Mouse (Mus musculus) intestine, embryonic 14.5 days (tissue): Measurements from ENCODE around the gene Ube2h. TPM values are rescaled to one million over a fixed set of nuclear protein-coding genes. Genes with fewer than 3 reads are reported as not detected.
A peak's percentile ranks its signal among the peaks of the same experiment; 100 is the strongest.

Experiments
- ATAC-seq: fragments of 200-750 bp; cut with Nextera tagmentation; replicated peaks from 2 replicates; pipeline ENCODE4 v1.8.0; 2017; ENCODE audit warnings: low read depth, moderate number of reproducible peaks, moderate TSS enrichment, moderate library complexity; ENCODE audit not compliant: low FRiP score, low TSS enrichment
- DNase-seq: peaks from one replicate; pipeline ENCODE4 v3.0.0-alpha.2; 2018; ENCODE audit warnings: low spot score
- H3K27ac ChIP-seq: fragments of 300-500 bp; sonication (generic); 2 replicates; pipeline ENCODE4 v1.5.1; 2014; ENCODE audit warnings: low read depth, mild to moderate bottlenecking, control low read depth
- H3K27me3 ChIP-seq: fragments of 300-500 bp; sonication (generic); replicated peaks from 2 replicates; pipeline ENCODE4 v1.6.1; 2014; ENCODE audit warnings: low read length, control low read depth; ENCODE audit not compliant: control insufficient read depth, insufficient read depth
- H3K36me3 ChIP-seq: fragments of 300-500 bp; sonication (generic); 2 replicates; pipeline ENCODE4 v1.6.1; 2014; ENCODE audit warnings: low read length, control low read depth; ENCODE audit not compliant: control insufficient read depth, insufficient read depth
- H3K4me1 ChIP-seq: fragments of 300-500 bp; sonication (generic); replicated peaks from 2 replicates; pipeline ENCODE4 v1.6.1; 2014; ENCODE audit warnings: low read length, control low read depth, mixed read lengths; ENCODE audit not compliant: control insufficient read depth, insufficient read depth
- H3K4me2 ChIP-seq: fragments of 300-500 bp; sonication (generic); 2 replicates; pipeline ENCODE4 v1.6.1; 2014; ENCODE audit warnings: low read length
- H3K4me3 ChIP-seq: fragments of 300-500 bp; sonication (generic); 2 replicates; pipeline ENCODE4 v1.5.1; 2014; ENCODE audit warnings: low read depth, low read length, control low read depth, mixed read lengths
- H3K9ac ChIP-seq: fragments of 300-500 bp; sonication (generic); 2 replicates; pipeline ENCODE4 v1.6.1; 2014; ENCODE audit warnings: mild to moderate bottlenecking, low read length
- H3K9me3 ChIP-seq: fragments of 300-500 bp; sonication (generic); 2 replicates; pipeline ENCODE4 v1.6.1; 2016; ENCODE audit warnings: low read length, control low read depth; ENCODE audit not compliant: control insufficient read depth
- WGBS: fragments of 180-500 bp; shearing (Covaris S2); extraction: QIAGEN DNeasy Blood & Tissue Kit; methylation state at CpG from one replicate; pipeline ENCODE4 v1.1.7; 2014; 5-methylcytosine and 5-hydroxymethylcytosine counted together
- polyA plus RNA-seq: library from polyadenylated mRNA; unstranded; fragments of >200 nt; fragmentation: Nextera tagmentation; extraction: Ambion mirVana; gene quantifications from 2 replicates; pipeline ENCODE4 v1.2.1, GENCODE M21; 2014

The Ube2h gene
- polyA plus RNA-seq, 1 experiment from 2014 or later: 50.5 TPM

DNA sequence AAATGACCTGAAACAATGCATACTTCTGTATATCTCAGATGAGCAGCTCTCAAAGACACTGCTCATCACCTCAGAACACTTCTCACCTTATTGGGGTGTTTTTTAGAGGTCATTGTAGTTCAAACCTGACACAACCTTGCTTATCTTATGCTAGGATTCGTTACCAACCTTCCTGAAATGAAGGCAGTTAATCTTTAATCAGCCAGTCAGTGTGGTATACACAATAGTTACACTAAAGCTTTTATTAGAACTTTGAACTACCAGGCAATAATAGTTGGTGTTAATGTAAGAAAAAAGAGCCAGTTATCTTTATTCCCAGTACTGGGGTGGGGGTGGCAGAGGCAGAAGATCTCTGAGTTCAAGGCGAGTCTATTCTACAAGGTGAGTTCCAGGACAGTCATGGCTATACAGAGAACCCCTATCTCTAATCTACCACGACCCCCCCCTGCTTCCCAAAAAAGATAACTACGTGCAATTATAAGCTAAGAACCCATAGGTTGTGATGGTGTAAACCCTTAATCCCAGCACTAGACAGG is 72.5 kb downstream of the Ube2h start:
- Histone ChIP-seq H3K4me1 (no peaks in the 10 kb centered on the region), H3K27me3 (no peaks in the 10 kb centered on the region), H3K36me3 (peaks cover 6% of the 10 kb centered on the region; the same call in 1 of the 2 replicates), H3K4me2 (no peak overlapping the region), H3K9me3 (no peaks in the 10 kb centered on the region), H3K27ac (no peak overlapping the region), H3K9ac (no peak overlapping the region), H3K4me3 (no peak overlapping the region)
- WGBS: 84% methylated on average over 4 of the region's 4 CpGs
- no peak for DNase-seq
- 0 out of 2 replicates have a peak, but pooled peaks have one; percentile 58 for ATAC-seq

- WGBS: 86% methylated on average over 7 of the region's 7 CpGs
- ATAC-seq: no peak
Observed at GRCm38 (mm10) chr6:30230246-30230645, 74.1 kb downstream of the Ube2h start.

DNA sequence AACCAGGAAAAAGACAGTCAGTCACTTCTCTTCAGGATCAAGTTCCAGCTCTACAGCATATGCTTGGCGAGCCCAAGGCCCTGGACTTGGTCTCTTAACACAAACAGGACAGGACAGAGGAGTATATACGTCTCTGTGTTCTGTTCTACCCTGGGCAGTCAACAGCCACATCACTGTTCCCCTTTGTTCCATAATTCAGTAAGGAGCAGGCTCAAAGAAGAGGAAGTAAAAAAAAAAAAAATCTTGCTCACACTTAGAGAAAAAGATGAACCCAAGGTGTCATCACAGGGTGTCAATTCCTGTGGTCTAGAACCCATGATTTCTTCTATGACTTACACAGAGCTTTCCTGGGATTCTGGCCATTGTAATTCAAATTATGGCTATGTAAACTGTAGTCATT is 75.4 kb downstream of the Ube2h start:
- H3K36me3 ChIP-seq: peaks cover 8% of the 10 kb centered on the region
- WGBS: 84% methylated on average over 2 of the region's 2 CpGs
- ATAC-seq (no peak), DNase-seq (no peak)
- H3K9me3 ChIP-seq: no peaks in the 10 kb centered on the region
- H3K4me1 ChIP-seq: no peaks in the 10 kb centered on the region
- H3K4me2 ChIP-seq: no peak overlapping the region
- H3K27me3 ChIP-seq: no peaks in the 10 kb centered on the region
- H3K27ac ChIP-seq: no peak overlapping the region
- no peak overlapping the region for H3K9ac ChIP-seq
- H3K4me3 ChIP-seq: no peak overlapping the region

More at GRCm38 (mm10) chr6:30230246-30230645, 74.1 kb downstream of the Ube2h start:
- no peaks in the 10 kb centered on the region for H3K27me3 ChIP-seq
- DNase-seq: no peak
- no peak overlapping the region for H3K27ac ChIP-seq
- H3K4me2 ChIP-seq: no peak overlapping the region
- peaks cover 10% of the 10 kb centered on the region; the same call in 1 of the 2 replicates for H3K36me3 ChIP-seq
- no peak overlapping the region for H3K4me3 ChIP-seq
- no peak overlapping the region for H3K9ac ChIP-seq
- no peaks in the 10 kb centered on the region for H3K9me3 ChIP-seq
- no peaks in the 10 kb centered on the region for H3K4me1 ChIP-seq

GRCm38 (mm10) chr6:30228353-30228752 is 76.0 kb downstream of the Ube2h start:
- Histone ChIP-seq H3K4me2 (no peak overlapping the region), H3K4me1 (no peaks in the 10 kb centered on the region), H3K36me3 (peaks cover 7% of the 10 kb centered on the region), H3K9ac (no peak overlapping the region), H3K9me3 (no peaks in the 10 kb centered on the region), H3K27me3 (no peaks in the 10 kb centered on the region), H3K4me3 (no peak overlapping the region), H3K27ac (no peak overlapping the region)
- 0 out of 2 replicates have a peak, but pooled peaks have one; percentile 53 for ATAC-seq
- no peak for DNase-seq
- WGBS: 75% methylated on average over 5 of the region's 5 CpGs

DNA sequence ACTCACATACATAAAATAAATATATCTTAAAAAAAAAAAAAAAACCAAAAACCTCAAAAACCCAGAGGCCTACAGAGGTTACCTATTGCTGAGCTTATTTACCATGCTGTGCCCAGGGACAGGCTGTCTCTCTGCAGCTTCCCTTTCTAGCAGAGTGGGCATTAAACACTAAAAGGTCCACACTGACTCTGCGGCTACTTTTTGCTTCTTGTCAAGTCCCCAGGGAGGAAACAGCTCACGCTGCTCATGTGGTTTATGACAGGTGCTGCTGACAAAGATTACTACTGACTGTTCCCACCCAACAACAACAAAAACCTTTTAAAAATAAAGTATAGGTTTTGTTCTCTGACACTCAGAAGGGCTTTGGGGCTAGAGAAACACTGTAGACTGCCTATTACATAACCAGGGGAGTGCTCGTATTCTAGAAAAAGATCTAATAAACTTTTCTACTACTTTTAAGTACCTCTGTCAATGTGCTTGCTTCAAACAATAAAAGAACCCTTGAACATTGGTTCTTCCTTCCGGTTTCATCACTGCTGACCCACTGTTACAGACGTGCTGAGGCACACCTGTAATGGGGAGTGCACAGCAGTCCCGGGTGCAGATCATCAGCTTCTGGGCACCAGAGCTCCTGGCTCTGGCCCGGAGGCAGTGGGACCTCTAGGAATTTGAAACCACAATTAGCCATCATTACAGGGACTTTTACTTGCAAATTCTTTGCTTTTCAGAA is 77.2 kb downstream of the Ube2h start:
- no peak overlapping the region for H3K9ac ChIP-seq
- 84% methylated on average over 7 of the region's 7 CpGs for WGBS
- no peak overlapping the region for H3K27ac ChIP-seq
- H3K27me3 ChIP-seq: no peaks in the 10 kb centered on the region
- ATAC-seq: no peak
- H3K4me3 ChIP-seq: no peak overlapping the region
- no peaks in the 10 kb centered on the region for H3K4me1 ChIP-seq
- no peak for DNase-seq
- H3K36me3 ChIP-seq: peaks cover 7% of the 10 kb centered on the region
- H3K9me3 ChIP-seq: no peaks in the 10 kb centered on the region
- no peak overlapping the region for H3K4me2 ChIP-seq

DNA sequence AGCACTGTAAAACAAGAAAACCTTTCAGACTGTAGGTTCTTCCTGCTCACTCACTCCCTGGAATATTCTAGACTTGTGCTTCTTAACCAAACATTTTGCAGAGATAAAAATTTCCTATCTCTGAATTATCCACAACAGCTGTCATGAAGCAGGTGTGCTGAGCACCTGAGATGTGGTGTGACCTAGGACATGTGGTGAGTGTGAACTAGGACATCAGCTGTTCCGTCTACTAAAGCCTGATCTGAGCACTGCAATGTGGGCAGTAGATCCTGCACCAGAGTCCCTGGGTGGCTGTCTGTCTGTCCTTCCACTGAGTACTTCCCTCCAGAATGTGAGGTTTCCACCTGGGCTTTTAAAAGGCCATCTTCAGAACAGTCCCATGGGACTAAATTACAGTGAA is 79.6 kb downstream of the Ube2h start:
- Histone ChIP-seq H3K4me1 (no peaks in the 10 kb centered on the region), H3K4me3 (no peak overlapping the region), H3K27me3 (no peaks in the 10 kb centered on the region), H3K9me3 (no peaks in the 10 kb centered on the region), H3K36me3 (peaks cover 27% of the 10 kb centered on the region), H3K9ac (no peak overlapping the region), H3K27ac (no peak overlapping the region), H3K4me2 (no peak overlapping the region)
- DNase-seq: no peak
- no peak for ATAC-seq
- 94% methylated on average over 1 of the region's 1 CpGs for WGBS

GRCm38 (mm10) chr6:30222321-30222720 is 82.0 kb downstream of the Ube2h start:
- Histone ChIP-seq H3K27ac (no peak overlapping the region), H3K4me3 (no peak overlapping the region), H3K36me3 (peaks cover 48% of the 10 kb centered on the region), H3K9me3 (no peaks in the 10 kb centered on the region), H3K27me3 (no peaks in the 10 kb centered on the region), H3K9ac (no peak overlapping the region), H3K4me1 (no peaks in the 10 kb centered on the region), H3K4me2 (no peak overlapping the region)
- ATAC-seq (no peak), DNase-seq (no peak)
- WGBS: 86% methylated on average over 1 of the region's 1 CpGs

DNA sequence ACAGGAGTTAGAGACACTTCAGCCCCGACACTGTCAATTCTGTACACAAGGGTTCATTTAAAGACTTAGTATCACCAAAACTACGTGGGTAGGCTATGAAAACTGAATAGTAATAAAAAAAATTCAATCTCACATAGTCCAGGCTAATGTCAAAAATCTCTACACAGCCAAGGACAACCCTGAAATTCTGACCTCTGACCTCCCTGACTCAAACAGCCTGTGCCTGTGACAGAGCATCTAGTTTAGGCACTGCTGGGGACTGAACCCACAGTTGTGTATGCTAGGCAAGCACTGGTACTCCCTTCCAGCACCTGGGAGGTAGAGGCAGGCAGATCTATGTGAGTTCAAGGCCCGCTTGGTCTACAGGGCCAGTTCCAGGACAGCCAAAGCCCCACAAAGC is 86.8 kb downstream of the Ube2h start:
- 93% methylated on average over 3 of the region's 3 CpGs for WGBS
- Histone ChIP-seq H3K27ac (no peak overlapping the region), H3K4me3 (no peak overlapping the region), H3K27me3 (no peaks in the 10 kb centered on the region), H3K9me3 (no peaks in the 10 kb centered on the region), H3K9ac (no peak overlapping the region), H3K36me3 (peaks cover 55% of the 10 kb centered on the region), H3K4me2 (no peak overlapping the region), H3K4me1 (no peaks in the 10 kb centered on the region)
- no peak for ATAC-seq
- no peak for DNase-seq

DNA sequence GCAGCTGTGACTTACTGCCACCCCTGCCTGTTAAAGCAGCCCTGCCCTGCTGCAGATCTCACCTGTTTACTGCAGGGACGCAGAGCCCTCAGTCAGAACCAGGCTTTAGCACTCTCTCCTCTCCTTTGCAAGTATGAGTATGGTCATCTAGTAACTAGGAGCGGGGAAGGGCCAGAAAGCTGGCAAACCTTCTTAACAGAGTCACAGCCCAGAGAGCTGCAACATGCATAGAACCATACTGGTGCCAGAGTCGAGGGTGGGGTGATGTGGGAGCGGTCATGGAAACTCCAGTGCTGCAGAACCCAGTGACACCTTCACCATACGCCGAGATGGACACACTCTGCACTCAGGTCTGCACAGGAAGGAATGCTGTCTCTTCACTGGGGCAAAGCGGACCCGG is 91.9 kb downstream of the Ube2h start:
- DNase-seq (no peak), ATAC-seq (no peak)
- Histone ChIP-seq H3K9me3 (no peaks in the 10 kb centered on the region), H3K36me3 (peaks cover 21% of the 10 kb centered on the region), H3K27me3 (no peaks in the 10 kb centered on the region), H3K9ac (no peak overlapping the region), H3K4me1 (no peaks in the 10 kb centered on the region), H3K4me3 (no peak overlapping the region), H3K27ac (no peak overlapping the region), H3K4me2 (no peak overlapping the region)
- 91% methylated on average over 8 of the region's 8 CpGs for WGBS
